Mouse (Mus musculus): ENCODE results near the gene Tmem184a. TPM values are rescaled to one million over a fixed set of nuclear protein-coding genes. Genes with fewer than 3 reads are reported as not detected.

The Tmem184a gene
- total RNA-seq, 2 experiments from 2014 or later: 0.89 TPM; not detected in 1

- DNase-seq (ENCODE audit: low spot score in 2 of 2): peak; percentile 65 to 71
- intact Hi-C loops (cut with DNase I): no loop called here
These were observed 22.1 kb downstream of the Tmem184a start for GRCm38 (mm10) chr5:139797473-139798167.

GRCm38 (mm10) chr5:139796900-139797299 lies 22.8 kb downstream of the Tmem184a start:
- peak; percentile 61 to 62 for DNase-seq (ENCODE audit: low spot score in 2 of 2)
- intact Hi-C loops (cut with DNase I): no loop called here

GRCm38 (mm10) chr5:139796001-139796620 lies 23.6 kb downstream of the Tmem184a start:
- DNase-seq (ENCODE audit: low spot score in 2 of 2): no peak
- intact Hi-C loops (cut with DNase I): no loop called here

- intact Hi-C loops (cut with DNase I): no loop called here
- no peak for DNase-seq (ENCODE audit: low spot score in 2 of 2)
These were observed 24.8 kb downstream of the Tmem184a start for GRCm38 (mm10) chr5:139794938-139795337.

- DNase-seq (ENCODE audit: low spot score in 2 of 2): no peak
- intact Hi-C loops (cut with DNase I): no loop called here
These were observed 25.6 kb downstream of the Tmem184a start for GRCm38 (mm10) chr5:139794137-139794536.

- intact Hi-C loops (cut with DNase I): no loop called here
- DNase-seq (ENCODE audit: low spot score in 2 of 2): no peak
These were observed 26.2 kb downstream of the Tmem184a start for GRCm38 (mm10) chr5:139793338-139794089.

GRCm38 (mm10) chr5:139792966-139793337 lies 26.8 kb downstream of the Tmem184a start:
- intact Hi-C loops (cut with DNase I): no loop called here

GRCm38 (mm10) chr5:139792159-139792775 lies 27.4 kb downstream of the Tmem184a start:
- intact Hi-C loops (cut with DNase I): no loop called here
- no peak for DNase-seq (ENCODE audit: low spot score in 2 of 2)

More at GRCm38 (mm10) chr5:139792966-139793337, 26.8 kb downstream of the Tmem184a start:
- no peak for DNase-seq (ENCODE audit: low spot score in 2 of 2)

GRCm38 (mm10) chr5:139791227-139792158 lies 28.2 kb downstream of the Tmem184a start, which contains the start of gene Mafk:
Mafk (plus strand) TSS chr5:139791513.
- peak; percentile 90 to 93 for DNase-seq (ENCODE audit: low spot score in 2 of 2)
- intact Hi-C loops (cut with DNase I): no loop called here

- intact Hi-C loops (cut with DNase I): no loop called here
These were observed 30.3 kb downstream of the Tmem184a start for GRCm38 (mm10) chr5:139789466-139789865.

GRCm38 (mm10) chr5:139781406-139781805 lies 38.3 kb downstream of the Tmem184a start:
- intact Hi-C loops (cut with DNase I): no loop called here
- DNase-seq (ENCODE audit: low spot score in 2 of 2): no peak

More at GRCm38 (mm10) chr5:139789466-139789865, 30.3 kb downstream of the Tmem184a start:
- DNase-seq (ENCODE audit: low spot score in 2 of 2): no peak

- DNase-seq (ENCODE audit: low spot score in 2 of 2): no peak
- intact Hi-C loops (cut with DNase I): loop anchor here (5.0 kb wide), 1 partner anchor 50 kb away; the partner anchor contains the start of genes Gm26938 and Psmg3
These were observed 42.8 kb downstream of the Tmem184a start for GRCm38 (mm10) chr5:139776966-139777365.

- intact Hi-C loops (cut with DNase I): loop anchor here (5.0 kb wide), 1 partner anchor 52 kb away; the partner anchor contains the start of genes Gm26938 and Psmg3
- peak; percentile 92 to 94 for DNase-seq (ENCODE audit: low spot score in 2 of 2)
These were observed 44.3 kb downstream of the Tmem184a start, which contains the start of gene Ints1 for GRCm38 (mm10) chr5:139775216-139775926. Ints1 (minus strand) TSS chr5:139775674.

- intact Hi-C loops (cut with DNase I): no loop called here
- no peak for DNase-seq (ENCODE audit: low spot score in 2 of 2)
These were observed 51.5 kb downstream of the Tmem184a start for GRCm38 (mm10) chr5:139768216-139768615.

- intact Hi-C loops (cut with DNase I): no loop called here
- no peak for DNase-seq (ENCODE audit: low spot score in 2 of 2)
These were observed 55.4 kb downstream of the Tmem184a start for GRCm38 (mm10) chr5:139764296-139764695.

GRCm38 (mm10) chr5:139758096-139758495 lies 61.6 kb downstream of the Tmem184a start:
- peak; percentile 68 to 83 for DNase-seq (ENCODE audit: low spot score in 2 of 2)
- intact Hi-C loops (cut with DNase I): no loop called here

GRCm38 (mm10) chr5:139756586-139756985 lies 63.1 kb downstream of the Tmem184a start:
- intact Hi-C loops (cut with DNase I): no loop called here
- no peak for DNase-seq (ENCODE audit: low spot score in 2 of 2)

GRCm38 (mm10) chr5:139756135-139756534 lies 63.6 kb downstream of the Tmem184a start:
- intact Hi-C loops (cut with DNase I): no loop called here
- DNase-seq (ENCODE audit: low spot score in 2 of 2): no peak
